Mouse (Mus musculus) neural tube, embryonic 12.5 days (tissue): ENCODE measurements around the gene Hspa1a. TPM values are rescaled to one million over a fixed set of nuclear protein-coding genes. Genes with fewer than 3 reads are reported as not detected.

Experiments
- ATAC-seq: fragments of 200-750 bp; cut with Nextera tagmentation; 2 replicates; pipeline ENCODE4 v1.8.0; 2017; ENCODE audit warnings: low read depth, mild to moderate bottlenecking, moderate TSS enrichment, moderate library complexity; ENCODE audit not compliant: low FRiP score
- H3K27ac ChIP-seq: fragments of 300-500 bp; sonication (generic); 2 replicates; pipeline ENCODE4 v1.5.1; 2016
- H3K27me3 ChIP-seq: fragments of 300-500 bp; sonication (generic); replicated peaks from 2 replicates; pipeline ENCODE4 v1.6.1; 2016; ENCODE audit warnings: mild to moderate bottlenecking
- H3K36me3 ChIP-seq: fragments of 300-500 bp; sonication (generic); 2 replicates; pipeline ENCODE4 v1.6.1; 2016; ENCODE audit warnings: mild to moderate bottlenecking
- H3K4me1 ChIP-seq: fragments of 300-500 bp; sonication (generic); 2 replicates; pipeline ENCODE4 v1.6.1; 2016
- H3K4me2 ChIP-seq: fragments of 300-500 bp; sonication (generic); replicated peaks from 2 replicates; pipeline ENCODE4 v1.6.1; 2016; ENCODE audit warnings: mild to moderate bottlenecking
- H3K4me3 ChIP-seq: fragments of 300-500 bp; sonication (generic); 2 replicates; pipeline ENCODE4 v1.5.1; 2016
- H3K9ac ChIP-seq: fragments of 300-500 bp; sonication (generic); 2 replicates; pipeline ENCODE4 v1.6.1; 2016; ENCODE audit warnings: mild to moderate bottlenecking
- H3K9me3 ChIP-seq: fragments of 300-500 bp; sonication (generic); 2 replicates; pipeline ENCODE4 v1.6.1; 2016; ENCODE audit warnings: mild to moderate bottlenecking
- WGBS: fragments of 180-500 bp; shearing (Covaris S2); methylation state at CpG from one replicate; pipeline ENCODE4 v1.1.7; 2016; 5-methylcytosine and 5-hydroxymethylcytosine counted together
- polyA plus RNA-seq: library from polyadenylated mRNA; unstranded; fragments of >200 nt; fragmentation: Nextera tagmentation; extraction: Ambion mirVana; gene quantifications from 2 replicates; pipeline ENCODE4 v1.2.1, GENCODE M21; 2016

The Hspa1a gene
- polyA plus RNA-seq, 1 experiment from 2014 or later: 3.5 TPM

DNA sequence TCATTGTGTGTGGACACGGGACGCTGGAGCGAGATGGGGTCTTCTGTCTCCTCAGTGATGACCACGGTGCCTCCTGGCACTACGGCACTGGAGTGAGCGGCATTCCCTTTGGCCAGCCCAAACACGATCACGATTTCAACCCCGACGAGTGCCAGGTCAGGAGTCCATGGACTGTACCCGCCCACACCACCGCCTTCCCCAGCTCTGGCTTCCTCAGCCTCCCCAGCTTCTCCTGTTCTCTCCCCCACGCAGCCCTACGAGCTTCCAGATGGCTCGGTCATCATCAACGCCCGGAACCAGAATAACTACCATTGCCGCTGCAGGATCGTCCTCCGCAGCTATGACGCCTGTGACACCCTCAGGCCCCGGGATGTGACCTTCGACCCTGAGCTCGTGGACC, 37.9 kb downstream of the Hspa1a start:
- WGBS: 76% methylated on average over 24 of the region's 24 CpGs
- H3K27me3 ChIP-seq: no peaks in the 10 kb centered on the region
- H3K4me2 ChIP-seq: 0 out of 2 replicates have a peak overlapping the region, but pooled peaks have one; percentile 0
- H3K9ac ChIP-seq: no peak overlapping the region
- no peaks in the 10 kb centered on the region for H3K9me3 ChIP-seq
- no peak for ATAC-seq
- H3K36me3 ChIP-seq: peaks cover 18% of the 10 kb centered on the region
- H3K4me1 ChIP-seq: peaks cover 11% of the 10 kb centered on the region; the same call in 1 of the 2 replicates
- no peak overlapping the region for H3K27ac ChIP-seq
- no peak overlapping the region for H3K4me3 ChIP-seq

DNA sequence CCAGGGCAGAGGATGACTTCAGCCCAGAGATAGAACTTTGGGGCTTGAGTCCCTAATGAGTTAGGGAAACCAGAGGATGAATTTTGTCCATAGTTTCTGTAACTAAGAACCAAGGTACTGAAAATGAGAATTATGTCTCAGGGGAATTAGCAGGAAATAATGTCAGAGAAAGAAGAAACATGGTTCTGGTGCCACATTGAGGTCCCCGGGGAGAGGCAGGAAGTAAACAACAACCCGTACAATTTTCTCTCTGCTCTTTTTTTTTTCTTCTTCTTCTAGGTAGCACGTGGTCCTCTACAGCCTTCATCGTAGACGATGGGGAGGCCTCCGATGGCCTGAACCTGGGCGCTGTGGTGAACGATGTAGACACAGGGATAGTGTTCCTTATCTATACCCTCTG, 39.7 kb downstream of the Hspa1a start:
- H3K9ac ChIP-seq: peak overlapping the region; percentile 80; the same call in 1 of the 2 replicates
- no peak for ATAC-seq
- peaks cover 18% of the 10 kb centered on the region for H3K36me3 ChIP-seq
- no peak overlapping the region for H3K27ac ChIP-seq
- WGBS: 93% methylated on average over 8 of the region's 8 CpGs
- H3K27me3 ChIP-seq: no peaks in the 10 kb centered on the region
- no peaks in the 10 kb centered on the region for H3K9me3 ChIP-seq
- H3K4me1 ChIP-seq: peaks cover 11% of the 10 kb centered on the region; the same call in 1 of the 2 replicates
- H3K4me2 ChIP-seq: peak overlapping the region; percentile 96
- no peak overlapping the region for H3K4me3 ChIP-seq

DNA sequence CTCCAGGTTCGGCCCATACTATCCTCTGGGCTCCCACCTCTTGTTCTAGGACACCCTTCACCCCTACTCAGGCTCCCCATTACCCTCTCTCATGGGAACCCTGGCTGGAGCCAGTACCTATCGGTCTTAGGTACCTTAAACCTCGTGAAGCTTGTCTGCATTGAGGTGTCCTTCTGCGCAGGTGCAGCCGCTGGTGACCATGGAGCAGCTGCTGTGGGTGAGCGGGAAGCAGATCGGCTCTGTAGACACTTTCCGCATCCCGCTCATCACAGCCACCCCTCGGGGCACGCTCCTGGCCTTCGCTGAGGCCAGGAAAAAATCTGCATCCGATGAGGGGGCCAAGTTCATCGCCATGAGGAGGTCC, 40.2 kb downstream of the Hspa1a start:
- Histone ChIP-seq H3K4me2 (peak overlapping the region; percentile 96), H3K36me3 (peaks cover 18% of the 10 kb centered on the region), H3K9me3 (no peaks in the 10 kb centered on the region), H3K4me1 (peaks cover 11% of the 10 kb centered on the region; the same call in 1 of the 2 replicates), H3K4me3 (peak overlapping the region; percentile 68), H3K9ac (peak overlapping the region; percentile 80), H3K27me3 (no peaks in the 10 kb centered on the region), H3K27ac (no peak overlapping the region)
- peak; percentile 31 for ATAC-seq
- WGBS: 11% methylated on average over 14 of the region's 14 CpGs

DNA sequence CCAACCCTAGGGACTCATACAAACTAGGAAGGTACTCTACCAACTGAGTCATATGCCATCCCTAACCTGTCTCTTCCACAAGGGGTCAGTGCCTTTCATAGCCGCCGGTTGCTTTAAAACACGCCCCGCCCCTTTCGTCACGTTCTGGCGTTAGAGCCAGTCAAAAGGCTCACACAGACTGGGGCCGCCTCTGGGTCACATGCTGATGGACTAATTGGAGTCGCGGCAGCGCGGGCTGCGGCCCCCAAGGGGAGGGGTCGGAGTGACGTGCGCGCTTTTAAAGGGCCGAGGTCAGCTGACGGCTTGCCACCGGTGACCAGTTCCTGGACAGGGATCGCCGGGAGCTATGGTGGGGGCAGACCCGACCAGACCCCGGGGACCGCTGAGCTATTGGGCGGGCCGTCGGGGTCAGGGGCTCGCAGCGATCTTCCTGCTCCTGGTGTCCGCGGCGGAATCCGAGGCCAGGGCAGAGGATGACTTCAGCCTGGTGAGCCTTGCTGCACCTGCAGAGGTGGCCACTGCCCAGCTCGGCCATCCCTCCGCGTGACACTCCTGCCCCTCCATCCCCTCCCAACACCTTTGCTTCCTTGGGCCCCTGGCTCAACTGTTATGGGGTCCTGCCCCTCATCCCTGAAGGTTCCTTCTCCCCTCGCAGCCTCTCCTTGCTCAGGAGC, 40.8 kb downstream of the Hspa1a start, which contains the start of gene Neu1:
Neu1 (plus strand) TSS at position 193 of the 674 bp plus-strand sequence.
- Histone ChIP-seq H3K36me3 (peaks cover 14% of the 10 kb centered on the region; the same call in 1 of the 2 replicates), H3K9me3 (no peaks in the 10 kb centered on the region), H3K27me3 (no peaks in the 10 kb centered on the region), H3K4me2 (peak within 1 kb of the TSS; percentile 96), H3K4me3 (peak within 1 kb of the TSS; percentile 68), H3K9ac (peak within 1 kb of the TSS; percentile 80), H3K27ac (no peak within 1 kb of the TSS), H3K4me1 (peaks cover 11% of the 10 kb centered on the region; the same call in 1 of the 2 replicates)
- ATAC-seq: peak; percentile 96
- under 1% methylated on average over 35 of the region's 38 CpGs for WGBS

DNA sequence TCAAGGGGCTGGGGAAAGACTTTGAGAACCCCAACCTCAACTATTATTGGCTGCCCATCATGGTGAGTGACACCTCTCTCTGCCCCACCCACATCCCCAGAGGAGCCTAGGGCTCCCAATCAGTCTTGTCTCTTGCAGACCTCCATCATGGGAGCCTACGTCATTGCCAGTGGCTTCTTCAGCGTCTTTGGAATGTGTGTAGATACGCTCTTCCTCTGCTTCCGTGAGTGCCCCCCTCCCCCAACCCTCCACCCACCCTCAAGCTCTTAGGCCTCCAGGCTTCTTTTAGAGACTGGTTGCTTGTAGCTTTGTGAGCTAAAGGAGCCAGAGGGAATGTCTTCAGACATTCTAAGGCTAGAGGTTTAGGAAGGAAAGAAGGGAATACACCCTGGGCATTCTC, 43.1 kb downstream of the Hspa1a start:
- H3K27ac ChIP-seq: no peak overlapping the region
- 0 out of 2 replicates have a peak, but pooled peaks cover 2% of the 10 kb centered on the region for H3K36me3 ChIP-seq
- H3K27me3 ChIP-seq: no peaks in the 10 kb centered on the region
- ATAC-seq: no peak
- H3K4me3 ChIP-seq: no peak overlapping the region
- H3K4me1 ChIP-seq: peaks cover 11% of the 10 kb centered on the region; the same call in 1 of the 2 replicates
- no peaks in the 10 kb centered on the region for H3K9me3 ChIP-seq
- no peak overlapping the region for H3K9ac ChIP-seq
- WGBS: 65% methylated on average over 4 of the region's 4 CpGs
- H3K4me2 ChIP-seq: no peak overlapping the region

DNA sequence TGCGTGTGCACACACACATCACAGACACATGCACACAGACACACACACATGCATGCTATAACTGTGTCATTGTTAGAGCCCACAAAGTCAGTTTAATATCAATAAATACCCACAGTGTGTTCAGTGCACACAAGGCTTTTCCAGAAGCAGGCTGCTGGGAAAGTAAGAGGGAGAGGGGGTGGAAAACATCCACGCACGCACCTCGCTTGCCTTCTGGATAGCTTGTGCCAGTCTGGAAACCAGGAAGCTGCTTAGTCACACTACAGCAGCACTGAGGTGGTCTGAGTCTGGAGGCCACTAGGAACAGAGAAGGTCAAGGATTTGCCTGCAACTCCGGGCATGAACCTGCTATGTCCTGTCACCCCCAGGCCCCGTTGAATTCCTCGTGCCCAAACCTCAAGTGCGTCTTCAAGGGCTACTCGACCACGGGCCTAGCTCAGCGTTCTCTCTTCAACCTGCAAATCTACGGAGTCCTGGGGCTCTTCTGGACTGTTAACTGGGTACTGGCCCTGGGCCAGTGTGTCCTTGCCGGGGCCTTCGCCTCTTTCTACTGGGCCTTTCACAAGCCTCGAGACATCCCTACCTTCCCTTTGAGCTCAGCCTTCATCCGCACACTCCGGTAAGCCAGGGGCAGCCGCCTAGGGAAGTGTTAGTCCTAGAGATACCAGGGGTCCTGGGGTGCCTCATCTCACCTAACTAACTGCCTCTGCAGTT, 44.5 kb downstream of the Hspa1a start:
- H3K27me3 ChIP-seq: no peaks in the 10 kb centered on the region
- no peak overlapping the region for H3K27ac ChIP-seq
- WGBS: 89% methylated on average over 18 of the region's 18 CpGs
- no peaks in the 10 kb centered on the region for H3K36me3 ChIP-seq
- H3K9me3 ChIP-seq: no peaks in the 10 kb centered on the region
- no peak overlapping the region for H3K4me3 ChIP-seq
- ATAC-seq: no peak
- H3K4me1 ChIP-seq: peaks cover 11% of the 10 kb centered on the region; the same call in 1 of the 2 replicates
- H3K4me2 ChIP-seq: no peak overlapping the region
- no peak overlapping the region for H3K9ac ChIP-seq

DNA sequence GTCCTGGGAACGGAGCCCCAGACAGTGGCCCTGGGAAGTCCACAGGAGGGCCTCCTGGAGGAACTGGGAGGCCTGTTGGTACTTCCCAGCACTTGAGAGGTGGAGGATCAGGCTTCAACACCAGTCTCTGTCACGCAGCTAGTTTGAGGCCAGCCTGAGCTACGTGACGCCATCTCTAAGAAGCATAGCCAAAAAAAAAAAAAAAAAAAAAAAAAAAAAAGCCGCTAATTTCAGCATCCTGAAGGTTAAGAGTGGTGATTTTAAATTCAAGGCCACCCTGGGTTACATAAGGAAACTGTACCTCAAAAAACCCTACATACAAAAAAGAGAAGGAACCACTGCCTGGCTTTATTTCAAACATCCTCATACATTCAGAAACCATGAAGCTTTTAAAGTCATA, 47.7 kb downstream of the Hspa1a start:
- Histone ChIP-seq H3K4me2 (no peak overlapping the region), H3K4me3 (no peak overlapping the region), H3K9ac (no peak overlapping the region), H3K4me1 (no peaks in the 10 kb centered on the region), H3K36me3 (no peaks in the 10 kb centered on the region), H3K9me3 (no peaks in the 10 kb centered on the region), H3K27ac (no peak overlapping the region), H3K27me3 (no peaks in the 10 kb centered on the region)
- ATAC-seq: no peak
- WGBS: 69% methylated on average over 5 of the region's 5 CpGs

DNA sequence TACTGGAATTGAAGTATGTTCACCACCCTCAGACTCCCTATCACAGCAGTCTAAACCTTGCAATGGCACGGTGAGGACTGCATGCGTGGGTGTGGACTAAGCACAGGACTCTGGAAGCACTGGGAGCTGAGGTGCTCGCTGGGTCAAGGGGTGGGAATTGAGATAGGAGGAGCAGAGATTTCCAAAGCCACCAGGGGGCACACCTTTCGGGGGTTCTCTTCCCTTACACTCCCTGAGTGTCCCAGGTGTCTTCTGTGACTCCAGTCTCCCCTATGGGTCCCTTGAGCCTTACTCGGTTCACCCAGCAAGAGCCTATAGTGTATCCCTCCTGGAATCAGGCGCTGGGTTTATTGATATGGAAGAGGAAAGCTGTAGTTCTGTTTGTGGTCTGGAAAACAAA, 49.0 kb downstream of the Hspa1a start:
- no peak overlapping the region for H3K9ac ChIP-seq
- H3K4me1 ChIP-seq: no peaks in the 10 kb centered on the region
- no peaks in the 10 kb centered on the region for H3K9me3 ChIP-seq
- no peak overlapping the region for H3K4me2 ChIP-seq
- H3K27me3 ChIP-seq: no peaks in the 10 kb centered on the region
- no peak overlapping the region for H3K4me3 ChIP-seq
- H3K36me3 ChIP-seq: no peaks in the 10 kb centered on the region
- ATAC-seq: no peak
- no peak overlapping the region for H3K27ac ChIP-seq
- 58% methylated on average over 6 of the region's 6 CpGs for WGBS

Other genes with a start within 250 kb of the Hspa1a start
- not detected in 2 replicates for gene C4b, start 228.3 kb downstream of the Hspa1a start, polyA plus RNA-seq
- gene Cyp21a1, start 167.6 kb downstream of the Hspa1a start, polyA plus RNA-seq: not detected in 2 replicates
- 30.8 and 30.9 TPM in 2 replicates for gene Stk19, start 135.2 kb downstream of the Hspa1a start, polyA plus RNA-seq
- 64.1 and 66.2 TPM in 2 replicates for gene Dxo, start 135.1 kb downstream of the Hspa1a start, polyA plus RNA-seq
- gene Skiv2l, start 121.9 kb downstream of the Hspa1a start, polyA plus RNA-seq: 61.2 and 64.7 TPM in 2 replicates
- 95.9 and 98.6 TPM in 2 replicates for gene Nelfe, start 121.8 kb downstream of the Hspa1a start, polyA plus RNA-seq
- gene Cfb, start 109.6 kb downstream of the Hspa1a start, polyA plus RNA-seq: 2.0 and 3.0 TPM in 2 replicates
- 11.5 and 12.0 TPM in 2 replicates for gene Zbtb12, start 92.7 kb downstream of the Hspa1a start, polyA plus RNA-seq
- gene Gm20547, start 90.1 kb downstream of the Hspa1a start, polyA plus RNA-seq: not detected in 2 replicates
- gene C2, start 73.9 kb downstream of the Hspa1a start, polyA plus RNA-seq: 1.0 and 1.5 TPM in 2 replicates
- 113 and 117 TPM in 2 replicates for gene Ehmt2, start 73.7 kb downstream of the Hspa1a start, polyA plus RNA-seq
- gene Slc44a4, start 57.7 kb downstream of the Hspa1a start, polyA plus RNA-seq: not detected in 2 replicates
- 24.4 and 27.3 TPM in 2 replicates for gene Neu1, start 40.9 kb downstream of the Hspa1a start, polyA plus RNA-seq
- gene Hspa1b, start 12.9 kb downstream of the Hspa1a start, polyA plus RNA-seq: 0.26 TPM in 1 of 2 replicates, not detected in the other
- gene Gm20481, start 2.2 kb downstream of the Hspa1a start, polyA plus RNA-seq: not detected in 2 replicates
- 1.4 and 2.3 TPM in 2 replicates for gene Hspa1l, start 547 bp upstream of the Hspa1a start, polyA plus RNA-seq
- 150 and 158 TPM in 2 replicates for gene Lsm2, start 9.7 kb upstream of the Hspa1a start, polyA plus RNA-seq
- gene Vars, start 28.8 kb upstream of the Hspa1a start, polyA plus RNA-seq: 118 and 119 TPM in 2 replicates
- gene Vwa7, start 44.4 kb upstream of the Hspa1a start, polyA plus RNA-seq: 0.06 and 0.15 TPM in 2 replicates
- gene Sapcd1, start 55.9 kb upstream of the Hspa1a start, polyA plus RNA-seq: 3.8 and 5.0 TPM in 2 replicates
- gene Msh5, start 74.6 kb upstream of the Hspa1a start, polyA plus RNA-seq: 3.1 and 4.1 TPM in 2 replicates
- gene Clic1, start 77.8 kb upstream of the Hspa1a start, polyA plus RNA-seq: 169 and 178 TPM in 2 replicates
- 564 and 591 TPM in 2 replicates for gene Ddah2, start 86.9 kb upstream of the Hspa1a start, polyA plus RNA-seq
- not detected in 2 replicates for gene Ly6g6c, start 93.2 kb upstream of the Hspa1a start, polyA plus RNA-seq
- 0.81 and 0.88 TPM in 2 replicates for gene Mpig6b, start 94.0 kb upstream of the Hspa1a start, polyA plus RNA-seq
- gene Ly6g6e, start 104.7 kb upstream of the Hspa1a start, polyA plus RNA-seq: 0.38 and 0.57 TPM in 2 replicates
- gene Ly6g6d, start 105.9 kb upstream of the Hspa1a start, polyA plus RNA-seq: 1.9 and 2.2 TPM in 2 replicates
- gene Ly6g6f, start 113.5 kb upstream of the Hspa1a start, polyA plus RNA-seq: 0.23 and 0.84 TPM in 2 replicates
- 78.7 and 83.6 TPM in 2 replicates for gene Abhd16a, start 117.1 kb upstream of the Hspa1a start, polyA plus RNA-seq
- not detected in 2 replicates for gene Ly6g5c, start 136.1 kb upstream of the Hspa1a start, polyA plus RNA-seq
- gene Ly6g5b, start 143.3 kb upstream of the Hspa1a start, polyA plus RNA-seq: 1.1 TPM in 2 replicates
- gene Gpank1, start 149.3 kb upstream of the Hspa1a start, polyA plus RNA-seq: 24.9 and 28.0 TPM in 2 replicates
- gene Csnk2b, start 149.9 kb upstream of the Hspa1a start, polyA plus RNA-seq: 289 and 295 TPM in 2 replicates
- gene D17H6S53E, start 154.2 kb upstream of the Hspa1a start, polyA plus RNA-seq: 6.1 and 7.8 TPM in 2 replicates
- 0.32 and 0.93 TPM in 2 replicates for gene Apom, start 159.9 kb upstream of the Hspa1a start, polyA plus RNA-seq
- gene Bag6, start 163.0 kb upstream of the Hspa1a start, polyA plus RNA-seq: 82.8 and 84.5 TPM in 2 replicates
- 205 and 224 TPM in 2 replicates for gene Prrc2a, start 192.7 kb upstream of the Hspa1a start, polyA plus RNA-seq
- gene Aif1, start 203.9 kb upstream of the Hspa1a start, polyA plus RNA-seq: 8.3 and 9.1 TPM in 2 replicates
- gene Lst1, start 216.3 kb upstream of the Hspa1a start, polyA plus RNA-seq: 6.8 and 7.0 TPM in 2 replicates
- gene Ltb, start 222.3 kb upstream of the Hspa1a start, polyA plus RNA-seq: 0.39 and 0.57 TPM in 2 replicates
- 0.18 TPM in 1 of 2 replicates, not detected in the other for gene Tnf, start 229.9 kb upstream of the Hspa1a start, polyA plus RNA-seq
- not detected in 2 replicates for gene Lta, start 233.2 kb upstream of the Hspa1a start, polyA plus RNA-seq
- not detected in 2 replicates for gene Gm16181, start 248.7 kb upstream of the Hspa1a start, polyA plus RNA-seq